Mouse (Mus musculus): ENCODE data around the gene Cers1. TPM values are rescaled to one million over a fixed set of nuclear protein-coding genes. Genes with fewer than 3 reads are reported as not detected.

The Cers1 gene
- polyA plus RNA-seq, 1 experiment from 2014 or later, result 42.9 TPM

Other genes starting within 250 kb of the Cers1 start
- gene Tm6sf2, start 242.9 kb upstream of the Cers1 start, polyA plus RNA-seq (2014; fragmentation: Nextera tagmentation; extraction: Ambion mirVana), result 1.3 and 2.1 TPM in 2 replicates
- 0.73 and 0.84 TPM in 2 replicates for gene Hapln4, start 232.3 kb upstream of the Cers1 start, polyA plus RNA-seq (2014; fragmentation: Nextera tagmentation; extraction: Ambion mirVana)
- 154 and 176 TPM in 2 replicates for gene Ncan, start 194.9 kb upstream of the Cers1 start, polyA plus RNA-seq (2014; fragmentation: Nextera tagmentation; extraction: Ambion mirVana)
- gene Nr2c2ap, start 184.4 kb upstream of the Cers1 start, polyA plus RNA-seq (2014; fragmentation: Nextera tagmentation; extraction: Ambion mirVana), result 22.9 and 35.3 TPM in 2 replicates
- gene Rfxank, start 176.6 kb upstream of the Cers1 start, polyA plus RNA-seq (2014; fragmentation: Nextera tagmentation; extraction: Ambion mirVana), result 9.4 and 12.2 TPM in 2 replicates
- gene Borcs8, start 176.3 kb upstream of the Cers1 start, polyA plus RNA-seq (2014; fragmentation: Nextera tagmentation; extraction: Ambion mirVana), result 63.7 and 72.3 TPM in 2 replicates
- 0.27 and 0.72 TPM in 2 replicates for gene Mef2b, start 176.1 kb upstream of the Cers1 start, polyA plus RNA-seq (2014; fragmentation: Nextera tagmentation; extraction: Ambion mirVana)
- 28.3 and 34.8 TPM in 2 replicates for gene Tmem161a, start 143.4 kb upstream of the Cers1 start, polyA plus RNA-seq (2014; fragmentation: Nextera tagmentation; extraction: Ambion mirVana)
- 7.6 and 10.0 TPM in 2 replicates for gene Slc25a42, start 103.5 kb upstream of the Cers1 start, polyA plus RNA-seq (2014; fragmentation: Nextera tagmentation; extraction: Ambion mirVana)
- gene Sugp2, start 81.5 kb upstream of the Cers1 start, polyA plus RNA-seq (2014; fragmentation: Nextera tagmentation; extraction: Ambion mirVana), result 77.1 and 78.6 TPM in 2 replicates
- gene Armc6, start 81.3 kb upstream of the Cers1 start, polyA plus RNA-seq (2014; fragmentation: Nextera tagmentation; extraction: Ambion mirVana), result 95.5 and 106 TPM in 2 replicates
- gene Homer3, start 32.9 kb upstream of the Cers1 start, polyA plus RNA-seq (2014; fragmentation: Nextera tagmentation; extraction: Ambion mirVana), result 16.8 and 25.5 TPM in 2 replicates
- gene Ddx49, start 13.3 kb upstream of the Cers1 start, polyA plus RNA-seq (2014; fragmentation: Nextera tagmentation; extraction: Ambion mirVana), result 44.5 and 45.9 TPM in 2 replicates
- gene Cope, start 13.3 kb upstream of the Cers1 start, polyA plus RNA-seq (2014; fragmentation: Nextera tagmentation; extraction: Ambion mirVana), result 285 and 327 TPM in 2 replicates
- gene Gdf1, start 14.0 kb downstream of the Cers1 start, polyA plus RNA-seq (2014; fragmentation: Nextera tagmentation; extraction: Ambion mirVana), result 2.1 and 7.5 TPM in 2 replicates
- 14.4 and 15.0 TPM in 2 replicates for gene Upf1, start 37.5 kb downstream of the Cers1 start, polyA plus RNA-seq (2014; fragmentation: Nextera tagmentation; extraction: Ambion mirVana)
- gene Comp, start 57.8 kb downstream of the Cers1 start, polyA plus RNA-seq (2014; fragmentation: Nextera tagmentation; extraction: Ambion mirVana), result 0.20 and 0.41 TPM in 2 replicates
- gene Crtc1, start 123.8 kb downstream of the Cers1 start, polyA plus RNA-seq (2014; fragmentation: Nextera tagmentation; extraction: Ambion mirVana), result 48.2 and 55.9 TPM in 2 replicates
- 29.4 and 30.1 TPM in 2 replicates for gene Klhl26, start 161.2 kb downstream of the Cers1 start, polyA plus RNA-seq (2014; fragmentation: Nextera tagmentation; extraction: Ambion mirVana)
- gene Tmem59l, start 171.6 kb downstream of the Cers1 start, polyA plus RNA-seq (2014; fragmentation: Nextera tagmentation; extraction: Ambion mirVana), result 144 and 200 TPM in 2 replicates
- gene Crlf1, start 177.4 kb downstream of the Cers1 start, polyA plus RNA-seq (2014; fragmentation: Nextera tagmentation; extraction: Ambion mirVana), result 5.3 and 10.0 TPM in 2 replicates
- 152 and 172 TPM in 2 replicates for gene Rex1bd, start 191.0 kb downstream of the Cers1 start, polyA plus RNA-seq (2014; fragmentation: Nextera tagmentation; extraction: Ambion mirVana)
- gene Uba52, start 195.0 kb downstream of the Cers1 start, polyA plus RNA-seq (2014; fragmentation: Nextera tagmentation; extraction: Ambion mirVana), result 734 and 750 TPM in 2 replicates
- 303 and 336 TPM in 2 replicates for gene Fkbp8, start 211.9 kb downstream of the Cers1 start, polyA plus RNA-seq (2014; fragmentation: Nextera tagmentation; extraction: Ambion mirVana)
- gene Kxd1, start 212.2 kb downstream of the Cers1 start, polyA plus RNA-seq (2014; fragmentation: Nextera tagmentation; extraction: Ambion mirVana), result 50.2 and 51.9 TPM in 2 replicates
- 16.7 and 17.8 TPM in 2 replicates for gene Ell, start 223.7 kb downstream of the Cers1 start, polyA plus RNA-seq (2014; fragmentation: Nextera tagmentation; extraction: Ambion mirVana)

All from neural tube, embryonic 14.5 days (tissue).